Mouse (Mus musculus) ES-Bruce4 (cell line): Measurements from ENCODE around the gene Tcp10c.
"Not testable (repeated sequence)": the region's sequence is repeated elsewhere in the genome, so short reads cannot be mapped to it uniquely, and the experiment has no call there.

Experiments used
- CTCF ChIP-seq: IDR thresholded peaks from one replicate; pipeline ENCODE4 v1.8.1; 2011; ENCODE audit warnings: low read depth, low read length
- EP300 ChIP-seq: IDR thresholded peaks from 2 replicates; pipeline ENCODE4 v1.6.1; 2011; ENCODE audit warnings: low read depth, low read length; ENCODE audit not compliant: insufficient read depth
- POLR2A ChIP-seq: IDR thresholded peaks from one replicate; pipeline ENCODE4 v1.8.1; 2011; ENCODE audit warnings: low read length; ENCODE audit not compliant: insufficient read depth

DNA sequence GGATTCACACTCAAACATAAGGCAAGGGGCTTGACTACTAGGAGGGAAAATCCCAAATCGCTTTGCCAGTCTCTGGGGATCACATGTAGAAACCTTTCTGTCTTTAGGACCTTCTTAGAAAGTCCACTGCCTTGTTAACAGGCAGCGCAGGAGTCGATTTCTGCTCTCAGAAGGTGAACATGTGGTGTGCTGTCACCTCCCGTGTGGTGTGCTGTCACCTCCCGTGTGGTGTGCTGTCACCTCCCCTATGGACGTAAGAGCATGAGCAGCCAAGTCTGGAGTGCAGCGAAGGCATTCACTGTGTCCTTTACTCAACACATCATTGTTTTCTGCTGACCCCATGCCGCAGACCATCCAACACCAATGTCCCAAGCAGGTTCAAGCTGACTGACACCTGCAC lies 1.1 kb upstream of the Tcp10c start:
- not testable (repeated sequence) for TF ChIP-seq POLR2A, CTCF, EP300
